Mouse (Mus musculus): ENCODE results near the gene Trmt6.

DNA sequence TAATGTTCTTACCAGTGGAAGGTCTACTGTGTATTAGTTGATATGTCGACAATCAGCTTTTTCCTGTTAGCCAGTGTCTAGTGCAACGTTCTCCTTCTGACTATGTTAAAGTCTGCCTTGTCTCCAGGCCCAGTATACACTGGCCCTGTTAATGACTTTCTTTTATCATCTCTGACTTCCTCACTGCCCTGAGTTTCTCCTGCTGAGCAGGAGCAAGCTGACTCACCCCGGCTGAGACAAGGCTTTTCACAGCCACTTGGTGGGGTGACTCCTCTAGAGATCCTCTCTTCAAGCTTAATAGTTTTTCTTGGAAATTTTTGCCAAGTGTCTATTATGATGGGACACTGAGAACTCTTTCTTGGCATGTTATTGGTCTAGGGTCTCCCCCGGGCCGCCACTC lies 40.5 kb upstream of the Trmt6 start:
- TF ChIP-seq POLR2A (IDR thresholded peaks at IDR 0.05; ENCODE audit: low read depth, low read length): no peak
- TF ChIP-seq CTCF (IDR thresholded peaks at IDR 0.05; ENCODE audit: borderline replicate concordance, insufficient read depth, low read length): no peak

Measured in embryonic fibroblast, embryonic 13.5 days (primary cell).